Mouse (Mus musculus): ENCODE data around the gene Chid1. TPM values are rescaled to one million over a fixed set of nuclear protein-coding genes. Genes with fewer than 3 reads are reported as not detected.

The Chid1 gene
- polyA plus RNA-seq (2015; fragmentation: Nextera tagmentation; extraction: Ambion mirVana) = 30.0 and 33.7 TPM in 2 replicates

- WGBS = 1% methylated on average over 46 of the region's 46 CpGs
These were observed at the start of gene Chid1 for GRCm38 (mm10) chr7:141539556-141540311. TSS of gene Chid1 (minus strand) at chr7:141539857.

DNA sequence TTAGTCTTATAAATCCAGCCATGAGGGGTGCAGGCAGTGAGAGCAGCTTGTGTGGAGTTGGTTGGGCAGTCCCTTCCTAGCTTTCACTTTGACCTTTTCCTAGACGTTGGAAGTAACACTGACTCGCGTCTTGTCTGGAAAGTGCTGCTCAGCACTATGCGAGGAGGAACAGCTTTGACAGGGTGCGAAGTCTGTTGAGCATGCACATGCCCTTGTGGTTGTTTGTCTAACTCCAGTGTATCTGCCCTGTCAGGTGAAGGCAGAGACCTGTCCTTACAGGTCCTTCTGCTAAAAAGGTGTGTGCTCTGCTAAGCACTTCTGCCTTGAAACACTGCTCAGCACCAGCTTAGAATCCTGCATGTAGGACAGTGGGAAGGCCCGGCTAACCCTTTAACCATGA, 49.2 kb upstream of the Chid1 start:
- WGBS = 83% methylated on average over 6 of the region's 6 CpGs

More at GRCm38 (mm10) chr7:141539556-141540311, at the start of gene Chid1:
- DNase-seq (ENCODE audit: low spot score) (peak; percentile 99), ATAC-seq (replicated peaks; ENCODE audit: low FRiP score, low read depth) (peak; percentile 93)
- peak within 1 kb of the TSS; percentile 88 for H3K4me2 ChIP-seq (ENCODE audit: low read length)
- no peak for TF ChIP-seq CTCF (IDR thresholded peaks at IDR 0.05; ENCODE audit: low read depth)
- no peaks in the 10 kb centered on the region for H3K9me3 ChIP-seq (replicated peaks; ENCODE audit: low read length)
- no peaks in the 10 kb centered on the region for H3K27me3 ChIP-seq (ENCODE audit: insufficient read depth, low read length)
- H3K36me3 ChIP-seq (ENCODE audit: insufficient read depth, low read length) = no peaks in the 10 kb centered on the region
- H3K9ac ChIP-seq (ENCODE audit: low read depth, low read length) = peak within 1 kb of the TSS; percentile 72
- peaks cover 5% of the 10 kb centered on the region; the same call in 1 of the 2 replicates for H3K4me1 ChIP-seq (replicated peaks; ENCODE audit: insufficient read depth, low read length)
- H3K4me3 ChIP-seq (replicated peaks; ENCODE audit: low read depth, low read length) = peak within 1 kb of the TSS; percentile 78
- peak within 1 kb of the TSS; percentile 77 for H3K27ac ChIP-seq

DNA sequence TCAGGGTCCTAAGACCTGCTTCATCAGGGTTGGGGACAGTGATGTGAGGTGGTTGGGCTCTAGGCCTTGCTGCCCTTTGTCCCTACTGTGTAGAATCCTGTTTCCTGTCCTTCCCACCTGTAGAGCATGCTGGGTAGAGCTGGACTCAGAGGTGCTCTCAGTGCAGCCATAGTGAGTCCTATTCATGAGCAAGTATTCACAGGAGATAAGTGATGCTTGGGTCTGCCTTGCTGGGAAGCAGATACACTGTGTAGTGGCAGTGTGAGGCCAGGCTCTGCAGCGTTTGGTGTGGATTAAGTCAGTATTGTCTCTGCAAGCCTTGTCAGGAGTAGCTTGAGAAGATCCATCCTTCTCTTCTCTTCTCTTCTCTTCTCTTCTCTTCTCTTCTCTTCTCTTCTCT, 46.2 kb upstream of the Chid1 start:
- TF ChIP-seq CTCF (IDR thresholded peaks at IDR 0.05; ENCODE audit: low read depth) = no peak
- Histone ChIP-seq H3K4me3 (replicated peaks; ENCODE audit: low read depth, low read length) (no peak overlapping the region), H3K36me3 (ENCODE audit: insufficient read depth, low read length) (peaks cover 12% of the 10 kb centered on the region), H3K9ac (ENCODE audit: low read depth, low read length) (no peak overlapping the region), H3K9me3 (replicated peaks; ENCODE audit: low read length) (no peaks in the 10 kb centered on the region), H3K4me2 (ENCODE audit: low read length) (no peak overlapping the region), H3K4me1 (replicated peaks; ENCODE audit: insufficient read depth, low read length) (0 out of 2 replicates have a peak, but pooled peaks cover 5% of the 10 kb centered on the region), H3K27ac (no peak overlapping the region), H3K27me3 (ENCODE audit: insufficient read depth, low read length) (no peaks in the 10 kb centered on the region)
- DNase-seq (ENCODE audit: low spot score) = no peak
- 92% methylated on average over 1 of the region's 1 CpGs for WGBS
- ATAC-seq (replicated peaks; ENCODE audit: low FRiP score, low read depth) = no peak

More for the DNA sequence above, 49.2 kb upstream of the Chid1 start:
- Histone ChIP-seq H3K9me3 (replicated peaks; ENCODE audit: low read length) (no peaks in the 10 kb centered on the region), H3K27ac (no peak overlapping the region), H3K4me2 (ENCODE audit: low read length) (no peak overlapping the region), H3K27me3 (ENCODE audit: insufficient read depth, low read length) (no peaks in the 10 kb centered on the region), H3K4me1 (replicated peaks; ENCODE audit: insufficient read depth, low read length) (peaks cover 5% of the 10 kb centered on the region; the same call in 1 of the 2 replicates), H3K4me3 (replicated peaks; ENCODE audit: low read depth, low read length) (no peak overlapping the region), H3K9ac (ENCODE audit: low read depth, low read length) (no peak overlapping the region), H3K36me3 (ENCODE audit: insufficient read depth, low read length) (peaks cover 21% of the 10 kb centered on the region)
- ATAC-seq (replicated peaks; ENCODE audit: low FRiP score, low read depth) (peak; percentile 59; the same call in 1 of the 2 replicates), DNase-seq (ENCODE audit: low spot score) (no peak)
- no peak for TF ChIP-seq CTCF (IDR thresholded peaks at IDR 0.05; ENCODE audit: low read depth)

- no peaks in the 10 kb centered on the region for H3K27me3 ChIP-seq (ENCODE audit: insufficient read depth, low read length)
- 66% methylated on average over 4 of the region's 4 CpGs for WGBS
- H3K4me1 ChIP-seq (replicated peaks; ENCODE audit: insufficient read depth, low read length) = 0 out of 2 replicates have a peak, but pooled peaks cover 5% of the 10 kb centered on the region
- no peak overlapping the region for H3K4me2 ChIP-seq (ENCODE audit: low read length)
- TF ChIP-seq CTCF (IDR thresholded peaks at IDR 0.05; ENCODE audit: low read depth) = no peak
- H3K27ac ChIP-seq = no peak overlapping the region; the same call in 1 of the 2 replicates
- H3K9ac ChIP-seq (ENCODE audit: low read depth, low read length) = no peak overlapping the region
- DNase-seq (ENCODE audit: low spot score) = no peak
- ATAC-seq (replicated peaks; ENCODE audit: low FRiP score, low read depth) = no peak
- H3K36me3 ChIP-seq (ENCODE audit: insufficient read depth, low read length) = peaks cover 6% of the 10 kb centered on the region
- no peak overlapping the region for H3K4me3 ChIP-seq (replicated peaks; ENCODE audit: low read depth, low read length)
- no peaks in the 10 kb centered on the region for H3K9me3 ChIP-seq (replicated peaks; ENCODE audit: low read length)
These were observed 45.6 kb upstream of the Chid1 start for GRCm38 (mm10) chr7:141585288-141585687.

DNA sequence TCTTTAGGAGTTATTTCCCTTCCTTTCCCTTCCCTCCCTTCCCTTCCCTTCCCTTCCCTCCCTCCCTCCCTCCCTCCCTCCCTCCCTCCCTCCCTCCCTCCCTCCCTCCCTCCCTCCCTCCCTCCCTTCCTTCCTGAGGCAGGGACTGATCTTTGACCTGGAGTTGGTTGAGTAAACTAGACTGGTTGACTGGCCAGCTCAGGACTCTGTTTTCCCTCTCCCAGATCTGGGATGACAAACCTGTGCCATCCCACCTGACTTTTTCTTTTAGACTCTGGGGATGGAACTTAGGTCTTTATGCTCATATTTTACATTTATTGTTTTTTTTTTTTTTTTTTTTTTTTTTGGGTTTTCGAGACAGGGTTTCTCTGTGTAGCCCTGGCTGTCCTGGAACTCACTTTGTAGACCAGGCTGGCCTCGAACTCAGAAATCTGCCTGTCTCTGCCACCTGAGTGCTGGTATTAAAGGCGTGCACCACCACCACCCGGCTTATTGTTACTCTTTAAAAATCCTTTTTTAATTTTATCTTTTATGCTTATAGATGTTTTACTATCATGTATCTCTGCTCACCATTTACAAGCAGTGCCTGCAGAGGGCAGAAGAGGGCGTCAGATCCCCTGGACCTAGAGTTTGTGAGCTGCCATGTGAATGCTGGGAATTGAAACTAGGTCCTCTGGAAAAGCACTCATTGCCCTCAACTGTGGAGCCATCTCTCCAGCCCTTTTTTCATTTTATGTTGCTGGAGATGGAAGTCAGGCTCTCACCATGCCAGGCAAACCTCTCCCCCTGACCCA, 44.6 kb upstream of the Chid1 start:
- WGBS = 91% methylated on average over 4 of the region's 5 CpGs
- no peak for DNase-seq (ENCODE audit: low spot score)
- H3K4me1 ChIP-seq (replicated peaks; ENCODE audit: insufficient read depth, low read length) = 0 out of 2 replicates have a peak, but pooled peaks cover 5% of the 10 kb centered on the region
- H3K9me3 ChIP-seq (replicated peaks; ENCODE audit: low read length) = no peaks in the 10 kb centered on the region
- H3K27ac ChIP-seq = no peak overlapping the region
- no peak overlapping the region for H3K4me2 ChIP-seq (ENCODE audit: low read length)
- no peak for ATAC-seq (replicated peaks; ENCODE audit: low FRiP score, low read depth)
- H3K9ac ChIP-seq (ENCODE audit: low read depth, low read length) = no peak overlapping the region
- TF ChIP-seq CTCF (IDR thresholded peaks at IDR 0.05; ENCODE audit: low read depth) = peak; percentile 34; the same call in 1 of the 2 replicates
- no peaks in the 10 kb centered on the region for H3K36me3 ChIP-seq (ENCODE audit: insufficient read depth, low read length)
- no peaks in the 10 kb centered on the region for H3K27me3 ChIP-seq (ENCODE audit: insufficient read depth, low read length)
- no peak overlapping the region for H3K4me3 ChIP-seq (replicated peaks; ENCODE audit: low read depth, low read length)

- Histone ChIP-seq H3K36me3 (ENCODE audit: insufficient read depth, low read length) (no peaks in the 10 kb centered on the region), H3K9ac (ENCODE audit: low read depth, low read length) (no peak overlapping the region), H3K27me3 (ENCODE audit: insufficient read depth, low read length) (no peaks in the 10 kb centered on the region), H3K27ac (peak overlapping the region; percentile 44), H3K4me3 (replicated peaks; ENCODE audit: low read depth, low read length) (no peak overlapping the region), H3K9me3 (replicated peaks; ENCODE audit: low read length) (no peaks in the 10 kb centered on the region), H3K4me2 (ENCODE audit: low read length) (no peak overlapping the region), H3K4me1 (replicated peaks; ENCODE audit: insufficient read depth, low read length) (0 out of 2 replicates have a peak, but pooled peaks cover 9% of the 10 kb centered on the region)
- DNase-seq (ENCODE audit: low spot score) (peak; percentile 46), ATAC-seq (replicated peaks; ENCODE audit: low FRiP score, low read depth) (peak; percentile 90)
- WGBS = 49% methylated on average over 7 of the region's 7 CpGs
- TF ChIP-seq CTCF (IDR thresholded peaks at IDR 0.05; ENCODE audit: low read depth) = no peak
These were observed 41.7 kb upstream of the Chid1 start for GRCm38 (mm10) chr7:141581323-141581722.
